Mouse (Mus musculus): ENCODE measurements around the gene Gm40460.
"Not testable (repeated sequence)": the region's sequence is repeated elsewhere in the genome, so short reads cannot be mapped to it uniquely, and the experiment has no call there.

Gm40460 gene

GRCm38 (mm10) chr7:142240978-142241377 is at the start of gene Gm40460:
TSS of gene Gm40460 (minus strand) at chr7:142241078.
- no peak for DNase-seq (ENCODE audit: low spot score in 2 of 2)

DNA sequence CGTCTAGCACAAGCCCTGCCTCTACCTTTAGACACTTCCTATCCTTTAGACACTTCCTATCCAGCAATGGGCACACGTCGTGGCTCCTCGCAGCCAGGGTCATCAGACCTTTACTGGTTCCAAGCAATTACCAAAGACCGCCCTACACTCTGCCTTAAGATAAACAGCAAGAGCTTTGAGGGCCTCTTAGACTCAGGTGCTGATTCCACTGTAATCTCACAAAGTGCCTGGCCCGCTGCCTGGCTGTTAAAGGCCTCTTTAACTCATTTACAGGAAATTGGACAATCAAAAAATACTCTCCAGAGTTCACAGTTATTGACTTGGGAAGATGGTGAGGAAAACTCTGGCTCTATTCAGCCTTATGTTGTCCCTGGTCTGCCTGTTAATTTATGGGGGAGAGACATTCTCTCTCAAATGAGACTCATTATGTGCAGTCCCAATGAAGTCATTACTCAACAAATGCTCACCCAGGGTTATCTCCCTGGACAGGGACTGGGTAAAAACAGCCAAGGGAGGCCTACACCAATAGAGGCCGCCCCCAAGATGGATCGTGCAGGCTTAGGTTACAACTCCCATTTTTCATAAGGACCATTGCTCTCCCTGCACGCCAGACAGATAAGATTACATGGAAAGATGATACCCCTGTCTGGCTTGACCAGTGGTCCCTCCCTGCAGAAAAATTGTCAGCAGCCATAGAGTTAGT is 45.2 kb upstream of the Gm40460 start:
- not testable (repeated sequence) for DNase-seq (ENCODE audit: low spot score in 2 of 2)

DNA sequence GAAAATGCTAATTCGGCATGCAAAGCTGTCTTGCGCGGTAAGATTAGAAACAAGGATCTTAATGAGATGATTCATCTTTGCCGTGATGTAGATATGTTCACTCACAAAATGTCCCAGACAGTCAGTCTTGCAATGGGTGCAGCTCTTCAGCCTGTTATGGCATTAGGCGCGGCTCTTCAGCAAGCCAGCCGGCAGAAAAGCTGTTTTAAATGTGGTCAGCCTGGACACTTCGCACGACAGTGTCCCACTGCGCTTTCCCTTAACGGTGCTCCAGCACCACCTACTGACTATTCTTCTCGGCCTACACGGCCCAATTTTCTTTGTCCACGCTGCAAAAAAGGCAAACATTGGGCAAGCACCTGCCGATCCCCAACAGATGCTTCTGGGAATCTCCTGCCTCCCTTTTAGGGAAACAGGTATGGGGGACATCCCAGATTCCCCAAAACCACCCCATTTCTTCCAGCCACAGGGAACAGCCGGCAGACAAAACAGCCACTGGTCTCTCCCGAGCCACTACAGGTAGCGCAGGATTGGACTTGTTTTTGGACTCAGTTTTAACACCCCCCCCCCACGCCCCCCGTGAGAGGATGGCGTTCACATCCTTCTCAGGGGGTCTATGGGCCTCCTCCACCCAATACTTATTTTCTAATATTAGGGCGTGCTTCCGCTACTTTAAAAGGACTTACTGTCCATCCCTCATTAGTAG is 44.4 kb upstream of the Gm40460 start:
- peak in 1 of 2 experiments; percentile 16 for DNase-seq (ENCODE audit: low spot score in 2 of 2)

DNA sequence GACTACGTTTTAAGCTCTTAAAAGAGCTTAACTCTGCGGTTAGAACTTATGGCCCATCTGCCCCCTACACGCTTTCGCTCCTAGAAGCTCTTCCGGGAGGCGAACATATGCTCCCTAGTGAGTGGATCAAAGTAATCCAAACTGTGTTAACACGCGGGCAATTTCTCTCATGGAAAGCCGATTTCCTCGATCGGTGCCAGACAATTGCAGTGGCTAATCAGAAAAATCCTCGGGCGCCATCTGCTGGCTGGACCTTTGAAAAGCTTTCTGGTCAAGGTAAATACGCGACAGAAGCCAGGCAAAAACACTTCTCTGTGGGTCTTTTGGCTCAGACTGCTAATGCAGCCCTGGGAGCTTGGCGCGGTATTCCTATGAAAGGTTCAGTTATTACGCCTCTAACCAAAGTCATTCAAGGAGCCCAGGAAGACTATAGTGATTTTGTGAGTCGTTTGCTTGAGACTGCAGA is 43.8 kb upstream of the Gm40460 start:
- peak; percentile 94 to 95 for DNase-seq (ENCODE audit: low spot score in 2 of 2)

DNA sequence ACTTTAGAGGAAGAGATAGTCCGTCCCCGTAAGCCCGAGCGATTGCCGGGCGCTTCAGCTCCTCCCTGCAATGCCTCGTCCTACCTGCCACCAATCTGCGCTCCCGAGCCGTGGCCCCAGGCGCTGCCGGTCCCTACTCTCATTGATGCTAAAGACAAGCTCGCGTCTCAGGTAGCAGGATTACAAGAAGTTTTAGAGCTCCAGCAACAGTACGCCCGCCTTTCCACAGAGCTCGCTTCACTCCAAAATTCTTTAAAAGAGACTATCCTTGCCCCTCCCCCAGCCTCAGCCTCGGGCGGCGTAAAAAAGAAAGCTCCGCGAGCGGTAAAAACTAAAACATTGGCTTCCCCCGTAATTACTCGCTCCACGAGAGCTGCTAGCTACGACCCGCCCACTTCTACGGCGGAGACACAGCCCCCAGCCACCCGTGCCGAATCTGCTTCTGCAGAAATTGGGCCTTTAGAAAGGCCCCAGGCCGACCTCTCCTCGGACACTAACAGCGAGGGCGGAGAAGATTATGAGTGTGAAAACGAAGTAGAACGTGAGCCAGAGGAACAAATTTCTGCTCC is 43.2 kb upstream of the Gm40460 start:
- peak; percentile 37 to 40 for DNase-seq (ENCODE audit: low spot score in 2 of 2)

DNA sequence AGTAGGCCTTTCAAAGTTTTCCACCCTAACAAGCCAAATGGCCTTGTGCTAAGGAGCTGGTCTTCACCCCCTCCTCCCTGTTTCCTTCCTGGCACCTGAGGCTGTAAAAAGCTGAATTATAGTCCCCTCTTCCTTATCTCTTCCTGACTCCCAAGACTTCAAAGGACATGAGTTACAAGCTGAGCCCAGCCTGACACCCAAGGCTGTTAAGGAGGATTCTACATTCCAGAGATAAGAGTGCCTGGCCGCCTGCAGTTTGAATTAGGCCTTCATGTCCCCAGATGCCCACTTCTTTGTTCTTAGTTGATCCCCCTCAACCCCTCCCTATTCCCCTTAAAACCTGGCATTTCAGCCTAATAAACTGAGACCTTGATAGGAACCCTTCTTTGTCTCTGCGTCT is 42.0 kb upstream of the Gm40460 start:
- not testable (repeated sequence) for DNase-seq (ENCODE audit: low spot score in 2 of 2)

GRCm38 (mm10) chr7:142279291-142279690 is 38.4 kb upstream of the Gm40460 start:
- not testable (repeated sequence) for DNase-seq (ENCODE audit: low spot score in 2 of 2)

- peak; percentile 71 to 76 for DNase-seq (ENCODE audit: low spot score in 2 of 2)
These were observed 37.3 kb upstream of the Gm40460 start for GRCm38 (mm10) chr7:142278183-142278582.

- DNase-seq (ENCODE audit: low spot score in 2 of 2), result not testable (repeated sequence)
These were observed 33.4 kb upstream of the Gm40460 start, which contains the start of gene Gm4559 for GRCm38 (mm10) chr7:142274263-142274662. TSS of gene Gm4559 (minus strand) at chr7:142274363.

DNA sequence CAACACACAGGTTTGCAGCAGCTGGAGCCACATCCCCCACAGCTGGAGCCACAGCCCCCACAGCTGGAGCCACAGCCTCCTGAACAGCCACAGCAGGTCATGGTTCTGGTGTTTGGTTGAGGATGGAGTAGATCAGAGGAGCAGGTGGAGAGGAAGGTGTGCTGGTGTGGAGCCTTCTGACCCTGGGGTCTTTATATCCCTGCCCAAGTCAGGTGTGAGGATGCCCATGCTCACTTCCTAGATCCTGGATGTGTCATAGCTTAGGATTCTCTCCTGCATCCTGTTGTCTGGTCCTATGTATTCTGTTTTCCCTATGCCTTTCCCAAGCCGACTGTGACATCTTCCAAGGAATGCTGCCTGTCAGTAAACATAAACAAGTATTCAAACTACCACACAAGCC is 17.4 kb upstream of the Gm40460 start, which contains the start of gene Gm2431:
Gene Gm2431, minus strand, starts transcription at position 101 of the 400 bp plus-strand sequence.
- DNase-seq (ENCODE audit: low spot score in 2 of 2), result not testable (repeated sequence)

DNA sequence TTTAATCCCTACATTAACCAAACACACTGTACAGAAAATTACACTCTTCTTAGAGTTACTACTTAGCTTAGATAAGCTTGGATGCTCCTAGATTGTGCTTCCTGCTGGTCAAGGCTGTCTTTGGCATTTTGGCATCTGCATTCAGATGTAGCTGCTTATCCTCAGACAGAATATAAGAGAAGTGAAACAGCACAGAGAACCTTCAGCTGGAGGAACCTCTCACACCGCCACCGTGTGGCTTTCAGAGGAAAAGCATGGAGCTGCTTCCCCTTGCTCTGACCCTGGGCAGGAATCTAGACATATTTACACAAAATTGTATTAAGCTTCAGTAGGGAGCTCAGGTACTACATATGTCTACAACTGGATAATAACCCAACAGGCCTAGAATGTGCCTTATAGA is 14.6 kb upstream of the Gm40460 start:
- DNase-seq (ENCODE audit: low spot score in 2 of 2), result peak; percentile 52 to 55

GRCm38 (mm10) chr7:142249824-142250223 is 8.9 kb upstream of the Gm40460 start:
- peak; percentile 38 to 61 for DNase-seq (ENCODE audit: low spot score in 2 of 2)

DNA sequence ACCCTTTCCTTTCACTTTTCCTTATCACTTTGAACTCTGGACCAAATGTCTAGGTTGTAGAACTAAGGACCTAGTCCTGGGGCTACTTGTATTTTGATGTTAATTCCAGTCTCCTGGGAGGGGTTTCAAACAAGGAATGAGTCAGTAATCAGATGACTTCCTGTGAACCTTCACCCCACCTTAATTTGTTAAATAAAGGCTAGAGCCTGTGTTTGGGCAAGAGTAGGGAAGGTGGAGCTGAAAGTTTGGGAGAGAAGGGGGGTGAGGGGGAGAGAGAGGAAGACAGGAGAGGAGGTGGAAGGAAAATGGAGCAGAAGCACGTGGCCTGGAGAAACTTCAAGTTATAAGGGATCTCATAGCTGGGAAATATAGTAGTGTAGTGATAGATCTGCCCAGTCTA is 9.3 kb downstream of the Gm40460 start:
- no peak for DNase-seq (ENCODE audit: low spot score in 2 of 2)

- not testable (repeated sequence) for DNase-seq (ENCODE audit: low spot score in 2 of 2)
These were observed 11.0 kb downstream of the Gm40460 start, which contains the start of gene Krtap5-5 for GRCm38 (mm10) chr7:142229871-142230270. TSS of gene Krtap5-5 (minus strand) at chr7:142229971.

GRCm38 (mm10) chr7:142224518-142224917 is 16.4 kb downstream of the Gm40460 start:
- no peak for DNase-seq (ENCODE audit: low spot score in 2 of 2)

DNA sequence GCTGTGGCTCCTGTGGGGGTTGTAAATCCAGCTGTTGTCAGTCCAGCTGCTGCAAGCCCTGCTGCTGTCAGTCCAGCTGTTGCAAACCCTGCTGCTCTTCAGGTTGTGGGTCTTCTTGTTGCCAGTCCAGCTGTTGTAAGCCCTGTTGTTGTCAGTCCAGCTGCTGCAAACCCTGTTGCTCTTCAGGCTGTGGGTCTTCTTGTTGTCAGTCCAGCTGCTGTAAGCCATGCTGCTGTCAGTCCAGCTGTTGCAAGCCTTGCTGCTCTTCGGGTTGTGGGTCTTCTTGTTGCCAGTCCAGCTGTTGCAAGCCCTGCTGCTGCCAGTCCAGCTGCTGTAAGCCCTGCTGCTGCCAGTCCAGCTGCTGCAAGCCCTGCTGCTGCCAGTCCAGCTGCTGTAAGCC is 28.7 kb downstream of the Gm40460 start:
- not testable (repeated sequence) for DNase-seq (ENCODE audit: low spot score in 2 of 2)

- DNase-seq (ENCODE audit: low spot score in 2 of 2), result no peak
These were observed 29.3 kb downstream of the Gm40460 start, which contains the start of gene Gm7579 for GRCm38 (mm10) chr7:142211559-142211958. TSS of gene Gm7579 (plus strand) at chr7:142211859.

DNA sequence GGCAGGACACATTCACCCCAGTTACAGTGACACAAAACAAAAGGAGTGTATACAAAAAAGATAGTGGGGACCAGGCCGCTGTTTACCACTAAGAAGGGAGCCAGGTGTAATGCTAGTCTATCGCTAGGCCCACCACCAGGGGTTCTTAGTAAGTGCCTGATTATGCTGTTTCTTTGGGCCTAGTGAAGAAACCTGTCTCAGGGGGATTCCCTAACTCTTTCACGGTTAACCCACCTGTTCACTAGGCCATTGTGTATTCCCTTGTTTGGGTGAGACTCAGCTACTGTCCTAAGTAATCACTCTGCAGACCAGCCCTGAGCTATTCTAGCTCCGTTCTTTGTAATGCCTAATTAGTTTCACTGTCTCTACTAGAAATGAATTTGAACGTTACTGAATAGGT is 34.0 kb downstream of the Gm40460 start:
- not testable (repeated sequence) for DNase-seq (ENCODE audit: low spot score in 2 of 2)

DNA sequence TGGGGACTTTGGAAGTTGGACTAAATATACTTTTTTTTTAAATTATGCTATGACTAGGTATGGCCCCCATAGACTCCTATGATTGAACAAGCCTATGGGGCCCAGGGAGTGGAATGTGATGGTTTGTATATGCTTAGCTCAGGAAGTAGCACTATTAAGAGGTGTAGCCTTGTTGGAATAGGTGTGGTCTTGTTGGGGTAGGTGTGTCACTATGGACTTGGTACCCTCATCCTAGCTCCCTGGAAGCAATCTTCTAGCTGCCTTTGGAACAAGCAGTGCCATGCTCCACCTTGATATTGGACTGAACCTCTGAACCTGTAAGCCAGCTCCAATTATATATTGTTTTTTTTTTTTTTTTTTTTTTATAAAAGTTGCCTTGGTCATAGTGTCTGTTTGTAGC is 35.4 kb downstream of the Gm40460 start:
- no peak for DNase-seq (ENCODE audit: low spot score in 2 of 2)

- DNase-seq (ENCODE audit: low spot score in 2 of 2), result no peak
These were observed 39.8 kb downstream of the Gm40460 start, which contains the start of gene Krtap5-3 for GRCm38 (mm10) chr7:142201064-142201463. TSS of gene Krtap5-3 (plus strand) at chr7:142201364.

GRCm38 (mm10) chr7:142198748-142199147 is 42.1 kb downstream of the Gm40460 start:
- no peak for DNase-seq (ENCODE audit: low spot score in 2 of 2)

All from right cerebral cortex, adult 2 months (tissue).